Mouse (Mus musculus) neural tube, embryonic 10.5 days (tissue): ENCODE measurements around the gene Zswim5.
A peak's percentile ranks its signal among the peaks of the same experiment; 100 is the strongest.

Experiments used
- DNase-seq: peaks from one replicate; pipeline ENCODE4 v3.0.0-alpha.2; 2017; ENCODE audit warnings: low spot score; ENCODE audit errors: extremely low spot score

Gene Zswim5

DNA sequence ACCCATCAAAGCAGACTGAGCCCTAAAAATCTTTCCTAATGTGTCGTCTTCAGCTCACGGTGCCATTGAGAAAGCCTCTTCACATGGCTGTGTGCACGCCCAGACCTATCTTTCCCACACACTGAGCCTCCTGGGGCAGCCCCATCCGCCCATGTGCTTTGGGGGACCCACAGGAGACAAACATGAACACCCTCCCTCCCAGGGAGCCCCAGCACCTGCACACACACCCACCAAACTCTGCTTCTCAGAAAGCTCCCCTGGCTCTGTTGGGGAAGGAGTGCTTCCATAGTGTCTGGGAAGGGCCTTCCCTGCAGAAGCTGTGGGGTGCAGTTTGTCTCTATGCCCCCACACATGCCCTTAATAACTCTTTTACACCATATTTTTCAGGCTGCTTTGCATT is 127.5 kb downstream of the Zswim5 start:
- DNase-seq, result no peak

GRCm38 (mm10) chr4:117005611-117006400 is 128.6 kb downstream of the Zswim5 start:
- no peak for DNase-seq

- DNase-seq, result no peak
These were observed 129.9 kb downstream of the Zswim5 start for GRCm38 (mm10) chr4:117007058-117007457.

GRCm38 (mm10) chr4:117010231-117010630 is 133.1 kb downstream of the Zswim5 start:
- no peak for DNase-seq

GRCm38 (mm10) chr4:117013596-117013995 is 136.4 kb downstream of the Zswim5 start:
- DNase-seq, result no peak

GRCm38 (mm10) chr4:117014901-117015415 is 137.8 kb downstream of the Zswim5 start:
- DNase-seq, result no peak

DNA sequence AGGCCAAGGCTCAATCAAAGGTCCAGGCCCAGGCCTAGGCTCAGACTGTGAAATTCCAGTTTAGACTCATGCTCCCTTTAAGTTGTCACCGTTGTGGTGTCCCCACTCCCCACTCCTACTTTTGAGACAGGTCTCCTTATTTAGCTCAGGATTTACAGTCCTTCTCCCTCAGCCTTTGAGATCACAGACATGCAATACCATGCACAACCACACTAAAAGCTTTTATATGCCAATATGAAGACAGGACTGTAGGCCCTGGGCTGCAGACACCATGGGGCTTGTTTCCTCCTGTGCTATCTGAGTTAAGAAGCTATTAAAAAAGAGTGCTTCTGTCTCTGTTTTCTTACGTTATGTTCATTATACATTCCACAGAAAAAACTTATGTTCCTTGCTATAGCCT is 140.6 kb downstream of the Zswim5 start:
- no peak for DNase-seq

DNA sequence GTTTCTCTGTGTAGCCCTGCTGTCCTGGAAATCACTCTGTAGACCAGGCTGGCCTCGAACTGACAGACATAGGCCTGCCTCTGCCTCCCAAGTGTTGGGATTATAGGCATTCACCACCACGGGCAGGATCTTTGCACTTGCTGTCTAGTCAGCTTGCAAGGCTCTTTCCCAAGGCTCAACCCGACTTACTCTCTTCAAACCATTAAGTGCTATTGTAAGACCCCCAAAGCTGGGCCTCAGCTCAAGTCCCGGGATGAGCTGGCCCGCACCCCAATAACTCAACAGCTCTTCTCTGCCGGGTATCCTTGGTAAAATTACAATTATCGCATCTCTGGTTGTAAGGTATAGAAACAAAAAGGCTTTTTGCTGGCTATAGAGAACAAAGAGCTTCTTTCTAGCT is 141.2 kb downstream of the Zswim5 start:
- no peak for DNase-seq

DNA sequence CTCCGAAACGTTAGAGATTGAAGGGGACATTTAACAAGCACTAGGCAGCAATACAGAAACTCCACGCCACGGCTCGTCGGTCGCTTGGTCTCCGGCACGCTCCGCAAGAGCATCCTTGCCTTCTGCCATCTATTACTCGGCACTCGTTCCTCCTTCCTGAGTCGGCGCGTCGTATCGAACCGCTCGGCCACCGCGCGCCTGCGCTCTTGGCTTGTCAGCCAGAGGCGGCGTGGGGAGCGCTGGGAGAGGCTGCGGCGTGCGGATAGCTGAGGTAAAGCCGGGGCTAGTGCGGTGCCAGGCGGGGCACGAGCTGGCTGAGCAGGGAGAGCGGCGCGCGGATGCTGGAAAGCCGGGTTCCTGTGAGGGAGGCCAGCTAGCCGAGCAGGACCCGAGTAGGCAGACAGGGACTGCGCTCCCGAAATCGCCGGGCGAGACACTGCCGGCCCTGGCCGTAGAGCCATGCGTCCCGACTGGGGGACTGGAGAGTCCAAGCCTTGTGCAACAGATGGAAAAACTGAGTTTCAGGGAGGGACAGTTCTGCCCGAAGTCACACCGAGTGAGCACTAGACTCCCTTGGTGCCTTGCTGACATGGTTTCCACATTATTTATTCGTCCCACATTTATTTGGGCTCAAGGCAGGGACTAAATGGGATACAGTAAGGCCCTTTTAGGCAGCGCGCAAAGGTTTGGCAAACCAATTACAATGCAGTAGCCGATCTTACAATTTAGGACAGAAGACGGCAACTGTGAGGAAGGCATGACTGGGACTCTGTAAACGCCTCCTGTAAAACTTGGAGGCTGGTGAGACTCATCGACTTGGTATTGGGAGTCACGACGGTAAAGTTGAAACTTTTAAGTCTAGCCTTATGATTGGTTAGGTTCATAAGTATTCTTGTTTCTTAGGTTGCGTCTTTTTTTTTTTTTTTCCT is 142.3 kb downstream of the Zswim5 start, which contains the start of gene Eif2b3:
TSS of gene Eif2b3 (plus strand) at position 197 of the 929 bp plus-strand sequence.
- peak; percentile 91 for DNase-seq

DNA sequence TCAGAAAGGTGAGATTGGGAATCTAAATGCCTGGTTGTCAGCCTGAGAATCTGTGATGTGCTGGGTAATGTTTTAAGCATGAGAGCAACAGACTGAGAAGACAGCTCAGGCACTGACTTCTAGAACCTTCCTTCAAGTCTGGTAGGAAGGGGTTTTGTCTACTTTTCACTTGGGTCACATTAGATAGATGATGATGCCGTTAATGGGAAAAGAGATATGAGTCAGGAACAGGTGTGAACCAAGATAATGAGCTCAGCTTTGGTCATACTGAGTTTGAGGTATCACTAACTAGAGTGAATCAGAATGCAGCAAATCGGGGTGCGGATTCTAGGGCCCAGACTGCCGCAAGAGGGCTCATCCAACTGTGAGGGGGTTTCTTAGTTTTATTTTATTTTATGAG is 146.3 kb downstream of the Zswim5 start:
- no peak for DNase-seq

- DNase-seq, result no peak
These were observed 153.9 kb downstream of the Zswim5 start for GRCm38 (mm10) chr4:117031105-117031504.
